In genomic region chr11:69757303-69758089, GRCm38 (mm10) we compare ENCODE assay signal across 8 mouse cellular contexts. TPM values are rescaled to one million over a fixed set of nuclear protein-coding genes. Genes with fewer than 3 reads are reported as not detected.
A peak's percentile ranks its signal among the peaks of the same experiment; 100 is the strongest.
DNase-seq lines count a peak whose midpoint lies in the region; ATAC-seq and TF ChIP-seq lines count a peak whose summit lies in the region.

No protein-coding gene starts in this region.

- H3K4me1 ChIP-seq in heart, embryonic 12.5 days (replicated peaks) = peaks cover 42% of the 10 kb centered on the region
- peaks cover 7 to 9% of the 10 kb centered on the region in 2 experiments; a peak in 3 of 4 replicates for H3K4me1 ChIP-seq in ES-E14 (ENCODE audit: control insufficient read depth in 2 of 2, insufficient read depth in 2 of 2, low read length in 2 of 2, poor library complexity in 1 of 2)
- H3K4me1 ChIP-seq in heart, postnatal 0 days (ENCODE audit: control insufficient read depth, insufficient read depth) = peaks cover 29% of the 10 kb centered on the region
- H3K4me1 ChIP-seq in megakaryocyte, embryonic 14.5 days = peaks cover 62% of the 10 kb centered on the region

- H3K27me3 ChIP-seq in heart, embryonic 12.5 days (replicated peaks) = no peaks in the 10 kb centered on the region
- no peaks in the 10 kb centered on the region for H3K27me3 ChIP-seq in heart, postnatal 0 days (ENCODE audit: control insufficient read depth, insufficient read depth, low read length)
- H3K27me3 ChIP-seq in megakaryocyte, embryonic 14.5 days (replicated peaks) = no peaks in the 10 kb centered on the region

- H3K9ac ChIP-seq in heart, embryonic 12.5 days = peak overlapping the region; percentile 83
- H3K9ac ChIP-seq in ES-E14 (ENCODE audit: insufficient read depth, low read depth, low read length, poor library complexity, severe bottlenecking) = peak overlapping the region; percentile 82
- H3K9ac ChIP-seq in heart, postnatal 0 days (replicated peaks; ENCODE audit: low read depth, low read length) = peak overlapping the region; percentile 74

- in situ Hi-C loops in ES-E14 (cut with MboI; ENCODE audit: low sequenced_read_pairs in 2 of 2, unreplicated experiment in 2 of 2) = no loop called here

- no peak for DNase-seq in heart, adult 9 months (ENCODE audit: low spot score in 2 of 2)
- DNase-seq in ES-E14 (ENCODE audit: low read depth, low spot score) = no peak
- no peak for DNase-seq in heart, postnatal 0 days (ENCODE audit: low spot score)
- DNase-seq in retina, embryonic 14.5 days (ENCODE audit: low spot score) = no peak
- no peak for DNase-seq in left cerebral cortex, postnatal 10 days (ENCODE audit: extremely low spot score in 1 of 2, low spot score in 2 of 2)
- DNase-seq in thymus, postnatal 4 days = no peak

- no peak for TF ChIP-seq CTCF in heart, postnatal 0 days (IDR thresholded peaks at IDR 0.05; ENCODE audit: low read depth)

- peak overlapping the region; percentile 77 for H3K4me2 ChIP-seq in heart, embryonic 12.5 days
- H3K4me2 ChIP-seq in heart, postnatal 0 days (ENCODE audit: low read depth, low read length) = peak overlapping the region; percentile 78

- no peaks in the 10 kb centered on the region for H3K36me3 ChIP-seq in heart, embryonic 12.5 days
- peaks cover 2% of the 10 kb centered on the region for H3K36me3 ChIP-seq in ES-E14 (ENCODE audit: control insufficient read depth, insufficient read depth, low read length, poor library complexity, severe bottlenecking)
- no peaks in the 10 kb centered on the region for H3K36me3 ChIP-seq in heart, postnatal 0 days (replicated peaks; ENCODE audit: control insufficient read depth, insufficient read depth, low read length)
- H3K36me3 ChIP-seq in megakaryocyte, embryonic 14.5 days (replicated peaks; ENCODE audit: low read length) = no peaks in the 10 kb centered on the region

- 44% methylated on average over 9 of the region's 9 CpGs for WGBS in heart, embryonic 12.5 days
- WGBS in heart, postnatal 0 days = 39% methylated on average over 9 of the region's 9 CpGs

- H3K9me3 ChIP-seq in heart, embryonic 12.5 days (replicated peaks) = no peaks in the 10 kb centered on the region
- H3K9me3 ChIP-seq in ES-E14 (ENCODE audit: control insufficient read depth, insufficient read depth, low read depth, low read length) = no peaks in the 10 kb centered on the region
- no peaks in the 10 kb centered on the region for H3K9me3 ChIP-seq in heart, postnatal 0 days (replicated peaks; ENCODE audit: control insufficient read depth, low read length)
- H3K9me3 ChIP-seq in megakaryocyte, embryonic 14.5 days = no peaks in the 10 kb centered on the region

- TF ChIP-seq EP300 in heart, postnatal 0 days (IDR thresholded peaks at IDR 0.05; ENCODE audit: low read depth) = no peak

- H3K27ac ChIP-seq in heart, embryonic 12.5 days (ENCODE audit: poor library complexity, severe bottlenecking) = peak overlapping the region; percentile 99
- H3K27ac ChIP-seq in ES-E14 (ENCODE audit: insufficient read depth, low read depth, low read length, poor library complexity, severe bottlenecking) = peak overlapping the region; percentile 96
- H3K27ac ChIP-seq in heart, postnatal 0 days (ENCODE audit: low read depth) = peak overlapping the region; percentile 98

- peak overlapping the region; percentile 75 for H3K4me3 ChIP-seq in heart, embryonic 12.5 days
- H3K4me3 ChIP-seq in ES-E14 (ENCODE audit: insufficient read depth in 1 of 2, low read depth in 1 of 2, low read length in 2 of 2, poor library complexity in 1 of 2, severe bottlenecking in 1 of 2) = peak overlapping the region; percentile 83 to 85
- H3K4me3 ChIP-seq in heart, postnatal 0 days (ENCODE audit: low read depth, low read length) = peak overlapping the region; percentile 61
- H3K4me3 ChIP-seq in megakaryocyte, embryonic 14.5 days (replicated peaks) = peak overlapping the region; percentile 94

- intact Hi-C loops in left cerebral cortex, postnatal 10 days (cut with DNase I) = loop anchor here (2.0 to 5.0 kb wide), 2 partner anchors 45 to 80 kb away; partner anchors contain the start of genes Nlgn2 and Tmem256

- no peak for ATAC-seq in heart, embryonic 12.5 days (ENCODE audit: insufficient number of reproducible peaks, low FRiP score)
- no peak for ATAC-seq in heart, postnatal 0 days (ENCODE audit: insufficient read depth, low read depth)

TF ChIP-seq in ES-E14, 5 proteins besides CTCF, POLR2A, EP300 and RAD21:
- TF ChIP-seq ZC3H11A (IDR thresholded peaks at IDR 0.05; ENCODE audit: borderline replicate concordance, low read depth, low read length) (no peak), HCFC1 (IDR thresholded peaks at IDR 0.05; ENCODE audit: borderline replicate concordance, insufficient read depth, low read length) (no peak), ZNF384 (IDR thresholded peaks at IDR 0.05; ENCODE audit: low read depth, low read length) (no peak), CHD2 (IDR thresholded peaks at IDR 0.05; ENCODE audit: low read depth, low read length) (no peak), MAFK (IDR thresholded peaks at IDR 0.05; ENCODE audit: insufficient read depth, low read depth, low read length) (no peak)

RNA-seq across cellular contexts. Expression of gene Polr2a, which starts 0.9 kb away (rescaled TPM):
- polyA plus RNA-seq in heart, embryonic 12.5 days (2016; fragmentation: Nextera tagmentation; extraction: Ambion mirVana) = 23.7 and 25.2 TPM in 2 replicates
- 71.9 and 74.2 TPM in 2 replicates for total RNA-seq in ES-E14 (2012; rRNA removed)
- 13.4 and 15.6 TPM in 2 replicates for total RNA-seq in heart, postnatal 0 days (2014; rRNA removed; ENCODE audit: low replicate concordance)
- 6.2 and 6.6 TPM in 2 replicates for polyA plus RNA-seq in heart, postnatal 0 days (2015; fragmentation: Nextera tagmentation; extraction: Ambion mirVana)
- polyA plus RNA-seq in megakaryocyte, embryonic 14.5 days (2012; ENCODE audit: insufficient read depth, low replicate concordance) = 36.5 and 129 TPM in 2 replicates
- 10 to 100 TPM; 52.1 to 52.9 TPM for total RNA-seq in left cerebral cortex, postnatal 10 days (2021)

RNA-seq across cellular contexts. Expression of gene Slc35g3, which starts 4.3 kb away (rescaled TPM):
- polyA plus RNA-seq in heart, embryonic 12.5 days (2016; fragmentation: Nextera tagmentation; extraction: Ambion mirVana) = 0.33 TPM in 2 replicates
- 0.22 and 0.48 TPM in 2 replicates for total RNA-seq in ES-E14 (2012; rRNA removed)
- total RNA-seq in heart, postnatal 0 days (2014; rRNA removed; ENCODE audit: low replicate concordance) = not detected in 2 replicates
- polyA plus RNA-seq in heart, postnatal 0 days (2015; fragmentation: Nextera tagmentation; extraction: Ambion mirVana) = 0.18 TPM in 1 of 2 replicates, not detected in the other
- polyA plus RNA-seq in megakaryocyte, embryonic 14.5 days (2012; ENCODE audit: insufficient read depth, low replicate concordance) = not detected in 2 replicates
- not detected for total RNA-seq in left cerebral cortex, postnatal 10 days (2021)

RNA-seq across cellular contexts. Expression of gene Zbtb4, which starts 8.2 kb away (rescaled TPM):
- 2.9 and 3.3 TPM in 2 replicates for polyA plus RNA-seq in heart, embryonic 12.5 days (2016; fragmentation: Nextera tagmentation; extraction: Ambion mirVana)
- 1.6 and 3.0 TPM in 2 replicates for total RNA-seq in ES-E14 (2012; rRNA removed)
- total RNA-seq in heart, postnatal 0 days (2014; rRNA removed; ENCODE audit: low replicate concordance) = 21.2 and 28.7 TPM in 2 replicates
- polyA plus RNA-seq in heart, postnatal 0 days (2015; fragmentation: Nextera tagmentation; extraction: Ambion mirVana) = 2.6 and 2.9 TPM in 2 replicates
- polyA plus RNA-seq in megakaryocyte, embryonic 14.5 days (2012; ENCODE audit: insufficient read depth, low replicate concordance) = 1.9 and 3.9 TPM in 2 replicates
- total RNA-seq in left cerebral cortex, postnatal 10 days (2021) = 10 to 100 TPM; 57.1 to 67.6 TPM

RNA-seq across cellular contexts. Expression of gene Chrnb1, which starts 38.2 kb away (rescaled TPM):
- 5.6 and 7.7 TPM in 2 replicates for polyA plus RNA-seq in heart, embryonic 12.5 days (2016; fragmentation: Nextera tagmentation; extraction: Ambion mirVana)
- total RNA-seq in ES-E14 (2012; rRNA removed) = 3.8 and 5.7 TPM in 2 replicates
- 2.5 and 11.2 TPM in 2 replicates for total RNA-seq in heart, postnatal 0 days (2014; rRNA removed; ENCODE audit: low replicate concordance)
- polyA plus RNA-seq in heart, postnatal 0 days (2015; fragmentation: Nextera tagmentation; extraction: Ambion mirVana) = 2.7 and 3.1 TPM in 2 replicates
- not detected in 2 replicates for polyA plus RNA-seq in megakaryocyte, embryonic 14.5 days (2012; ENCODE audit: insufficient read depth, low replicate concordance)
- 1 to 10 TPM in 1 of 2 experiments, under 1 TPM in 1; 0.95 to 1.2 TPM for total RNA-seq in left cerebral cortex, postnatal 10 days (2021)

RNA-seq across cellular contexts. Expression of gene Fgf11, which starts 44.2 kb away (rescaled TPM):
- 2.3 and 2.4 TPM in 2 replicates for polyA plus RNA-seq in heart, embryonic 12.5 days (2016; fragmentation: Nextera tagmentation; extraction: Ambion mirVana)
- 0.31 and 0.42 TPM in 2 replicates for total RNA-seq in ES-E14 (2012; rRNA removed)
- total RNA-seq in heart, postnatal 0 days (2014; rRNA removed; ENCODE audit: low replicate concordance) = 5.3 and 5.7 TPM in 2 replicates
- 0.75 and 1.0 TPM in 2 replicates for polyA plus RNA-seq in heart, postnatal 0 days (2015; fragmentation: Nextera tagmentation; extraction: Ambion mirVana)
- 0.64 TPM in 1 of 2 replicates, not detected in the other for polyA plus RNA-seq in megakaryocyte, embryonic 14.5 days (2012; ENCODE audit: insufficient read depth, low replicate concordance)
- 10 to 100 TPM; 20.0 to 21.5 TPM for total RNA-seq in left cerebral cortex, postnatal 10 days (2021)
